Mouse (Mus musculus) hindbrain, embryonic 13.5 days (tissue): ENCODE results near the gene Rnf41. TPM values are rescaled to one million over a fixed set of nuclear protein-coding genes. Genes with fewer than 3 reads are reported as not detected.
A peak's percentile ranks its signal among the peaks of the same experiment; 100 is the strongest.

Experiments
- ATAC-seq: fragments of 200-750 bp; cut with Nextera tagmentation; 2 replicates; pipeline ENCODE4 v1.8.0; 2017; ENCODE audit warnings: moderate TSS enrichment; ENCODE audit not compliant: low FRiP score
- H3K27ac ChIP-seq: fragments of 300-500 bp; sonication (generic); 2 replicates; pipeline ENCODE4 v1.5.1; 2015; ENCODE audit warnings: inconsistent platforms, mild to moderate bottlenecking, moderate library complexity
- H3K27me3 ChIP-seq: fragments of 300-500 bp; sonication (generic); 2 replicates; pipeline ENCODE4 v1.6.1; 2015; ENCODE audit warnings: mild to moderate bottlenecking, inconsistent platforms
- H3K36me3 ChIP-seq: fragments of 300-500 bp; sonication (generic); 2 replicates; pipeline ENCODE4 v1.6.1; 2015; ENCODE audit warnings: mild to moderate bottlenecking, inconsistent platforms
- H3K4me1 ChIP-seq: fragments of 300-500 bp; sonication (generic); replicated peaks from 2 replicates; pipeline ENCODE4 v1.6.1; 2015; ENCODE audit warnings: inconsistent platforms
- H3K4me2 ChIP-seq: fragments of 300-500 bp; sonication (generic); 2 replicates; pipeline ENCODE4 v1.6.1; 2015; ENCODE audit warnings: inconsistent platforms, mild to moderate bottlenecking, moderate library complexity
- H3K4me3 ChIP-seq: fragments of 300-500 bp; sonication (generic); 2 replicates; pipeline ENCODE4 v1.5.1; 2015; ENCODE audit warnings: mild to moderate bottlenecking, inconsistent platforms
- H3K9ac ChIP-seq: fragments of 300-500 bp; sonication (generic); 2 replicates; pipeline ENCODE4 v1.6.1; 2015; ENCODE audit warnings: mild to moderate bottlenecking, inconsistent platforms
- H3K9me3 ChIP-seq: fragments of 300-500 bp; sonication (generic); 2 replicates; pipeline ENCODE4 v1.6.1; 2016; ENCODE audit warnings: inconsistent platforms
- WGBS: fragments of 180-500 bp; shearing (Covaris S2); methylation state at CpG from one replicate; pipeline ENCODE4 v1.1.7; 2015; 5-methylcytosine and 5-hydroxymethylcytosine counted together
- polyA plus RNA-seq: library from polyadenylated mRNA; unstranded; fragments of >200 nt; fragmentation: Nextera tagmentation; extraction: Ambion mirVana; gene quantifications from 2 replicates; pipeline ENCODE4 v1.2.1, GENCODE M21; 2015

The Rnf41 gene
- polyA plus RNA-seq, 1 experiment from 2014 or later = 81.9 TPM

GRCm38 (mm10) chr10:128412055-128412381 lies 561 bp downstream of the Rnf41 start:
- peak overlapping the region; percentile 93 for H3K4me3 ChIP-seq
- WGBS = under 1% methylated on average over 14 of the region's 14 CpGs
- no peaks in the 10 kb centered on the region for H3K27me3 ChIP-seq
- peak overlapping the region; percentile 90 for H3K4me2 ChIP-seq
- ATAC-seq = no peak
- peak overlapping the region; percentile 97 for H3K27ac ChIP-seq
- H3K9me3 ChIP-seq = no peaks in the 10 kb centered on the region
- H3K4me1 ChIP-seq = peaks cover 55% of the 10 kb centered on the region
- H3K36me3 ChIP-seq = peaks cover 42% of the 10 kb centered on the region
- H3K9ac ChIP-seq = peak overlapping the region; percentile 96

- Histone ChIP-seq H3K27me3 (no peaks in the 10 kb centered on the region), H3K9ac (peak overlapping the region; percentile 96), H3K36me3 (peaks cover 42% of the 10 kb centered on the region), H3K27ac (peak overlapping the region; percentile 97), H3K4me3 (peak overlapping the region; percentile 93), H3K4me1 (peaks cover 55% of the 10 kb centered on the region), H3K4me2 (peak overlapping the region; percentile 90), H3K9me3 (no peaks in the 10 kb centered on the region)
- WGBS = 40% methylated on average over 1 of the region's 1 CpGs
- no peak for ATAC-seq
Observed at GRCm38 (mm10) chr10:128412558-128412957, 1.1 kb downstream of the Rnf41 start.

- Histone ChIP-seq H3K9me3 (no peaks in the 10 kb centered on the region), H3K27ac (no peak overlapping the region), H3K36me3 (peaks cover 42% of the 10 kb centered on the region), H3K4me3 (peak overlapping the region; percentile 93), H3K4me1 (peaks cover 51% of the 10 kb centered on the region), H3K4me2 (peak overlapping the region; percentile 90), H3K27me3 (no peaks in the 10 kb centered on the region), H3K9ac (peak overlapping the region; percentile 96)
- 61% methylated on average over 1 of the region's 1 CpGs for WGBS
- no peak for ATAC-seq
Observed at GRCm38 (mm10) chr10:128413076-128413475, 1.6 kb downstream of the Rnf41 start.

- no peaks in the 10 kb centered on the region for H3K27me3 ChIP-seq
- peaks cover 59% of the 10 kb centered on the region for H3K36me3 ChIP-seq
- 0 out of 2 replicates have a peak overlapping the region, but pooled peaks have one; percentile 35 for H3K9ac ChIP-seq
- H3K4me1 ChIP-seq = peaks cover 42% of the 10 kb centered on the region
- WGBS = 95% methylated on average over 5 of the region's 5 CpGs
- no peak overlapping the region for H3K27ac ChIP-seq
- H3K9me3 ChIP-seq = no peaks in the 10 kb centered on the region
- no peak overlapping the region for H3K4me3 ChIP-seq
- H3K4me2 ChIP-seq = no peak overlapping the region
- no peak for ATAC-seq
Observed at GRCm38 (mm10) chr10:128414848-128415247, 3.4 kb downstream of the Rnf41 start.

- Histone ChIP-seq H3K4me2 (no peak overlapping the region), H3K4me3 (no peak overlapping the region), H3K27me3 (no peaks in the 10 kb centered on the region), H3K9me3 (no peaks in the 10 kb centered on the region), H3K4me1 (no peaks in the 10 kb centered on the region), H3K27ac (no peak overlapping the region), H3K9ac (no peak overlapping the region), H3K36me3 (peaks cover 81% of the 10 kb centered on the region)
- no peak for ATAC-seq
- WGBS = 84% methylated on average over 5 of the region's 5 CpGs
Observed at GRCm38 (mm10) chr10:128422426-128422825, 11.0 kb downstream of the Rnf41 start.

- H3K27ac ChIP-seq = no peak overlapping the region
- whole genome bisulfite sequencing = 77% methylated on average over 7 of the region's 7 CpGs
- no peak overlapping the region for H3K9ac ChIP-seq
- no peaks in the 10 kb centered on the region for H3K4me1 ChIP-seq
- no peak overlapping the region for H3K4me3 ChIP-seq
- no peak overlapping the region for H3K4me2 ChIP-seq
- H3K27me3 ChIP-seq = no peaks in the 10 kb centered on the region
- no peak for ATAC-seq
- H3K36me3 ChIP-seq = peaks cover 79% of the 10 kb centered on the region
- no peaks in the 10 kb centered on the region for H3K9me3 ChIP-seq
Observed at GRCm38 (mm10) chr10:128424604-128425003, 13.1 kb downstream of the Rnf41 start.

- Histone ChIP-seq H3K36me3 (peaks cover 79% of the 10 kb centered on the region), H3K9ac (no peak overlapping the region)
- 91% methylated on average over 3 of the region's 3 CpGs for whole genome bisulfite sequencing
Observed at GRCm38 (mm10) chr10:128425260-128425659, 13.8 kb downstream of the Rnf41 start.

GRCm38 (mm10) chr10:128429052-128429451 lies 17.6 kb downstream of the Rnf41 start:
- H3K4me2 ChIP-seq = no peak overlapping the region
- H3K4me3 ChIP-seq = no peak overlapping the region
- no peaks in the 10 kb centered on the region for H3K27me3 ChIP-seq
- H3K9ac ChIP-seq = no peak overlapping the region
- peaks cover 63% of the 10 kb centered on the region for H3K36me3 ChIP-seq
- no peak for ATAC-seq
- H3K27ac ChIP-seq = no peak overlapping the region
- WGBS = 90% methylated on average over 5 of the region's 5 CpGs
- H3K9me3 ChIP-seq = no peaks in the 10 kb centered on the region
- H3K4me1 ChIP-seq = no peaks in the 10 kb centered on the region

More at GRCm38 (mm10) chr10:128425260-128425659, 13.8 kb downstream of the Rnf41 start:
- Histone ChIP-seq H3K27ac (no peak overlapping the region), H3K27me3 (no peaks in the 10 kb centered on the region), H3K4me3 (no peak overlapping the region), H3K9me3 (no peaks in the 10 kb centered on the region), H3K4me2 (no peak overlapping the region), H3K4me1 (no peaks in the 10 kb centered on the region)
- ATAC-seq = no peak

- H3K27me3 ChIP-seq = no peaks in the 10 kb centered on the region
- no peak overlapping the region for H3K9ac ChIP-seq
- H3K4me1 ChIP-seq = no peaks in the 10 kb centered on the region
- peaks cover 62% of the 10 kb centered on the region for H3K36me3 ChIP-seq
- H3K9me3 ChIP-seq = no peaks in the 10 kb centered on the region
- H3K27ac ChIP-seq = no peak overlapping the region
- H3K4me2 ChIP-seq = no peak overlapping the region
- H3K4me3 ChIP-seq = no peak overlapping the region
- ATAC-seq = no peak
- WGBS = 84% methylated on average over 4 of the region's 4 CpGs
Observed at GRCm38 (mm10) chr10:128429454-128429853, 18.0 kb downstream of the Rnf41 start.

- no peak for ATAC-seq
- H3K27ac ChIP-seq = no peak overlapping the region
- no peaks in the 10 kb centered on the region for H3K27me3 ChIP-seq
- H3K9ac ChIP-seq = no peak overlapping the region
- peaks cover 16% of the 10 kb centered on the region for H3K4me1 ChIP-seq
- 94% methylated on average over 2 of the region's 2 CpGs for whole genome bisulfite sequencing
- H3K9me3 ChIP-seq = no peaks in the 10 kb centered on the region
- peaks cover 73% of the 10 kb centered on the region for H3K36me3 ChIP-seq
- no peak overlapping the region for H3K4me2 ChIP-seq
- no peak overlapping the region for H3K4me3 ChIP-seq
Observed at GRCm38 (mm10) chr10:128433417-128433816, 22.0 kb downstream of the Rnf41 start.

- Histone ChIP-seq H3K9me3 (no peaks in the 10 kb centered on the region), H3K27ac (peak overlapping the region; percentile 69), H3K4me3 (no peak overlapping the region), H3K9ac (no peak overlapping the region), H3K36me3 (peaks cover 71% of the 10 kb centered on the region), H3K4me2 (no peak overlapping the region), H3K4me1 (peaks cover 16% of the 10 kb centered on the region), H3K27me3 (no peaks in the 10 kb centered on the region)
- no peak for ATAC-seq
- 92% methylated on average over 10 of the region's 10 CpGs for whole genome bisulfite sequencing
Observed at GRCm38 (mm10) chr10:128434681-128435080, 23.2 kb downstream of the Rnf41 start.

GRCm38 (mm10) chr10:128435186-128435823 lies 23.8 kb downstream of the Rnf41 start:
- Histone ChIP-seq H3K4me2 (no peak overlapping the region), H3K9me3 (no peaks in the 10 kb centered on the region), H3K4me3 (no peak overlapping the region), H3K36me3 (peaks cover 71% of the 10 kb centered on the region), H3K4me1 (peaks cover 16% of the 10 kb centered on the region), H3K9ac (no peak overlapping the region; the same call in 1 of the 2 replicates), H3K27me3 (no peaks in the 10 kb centered on the region), H3K27ac (peak overlapping the region; percentile 69)
- no peak for ATAC-seq
- 69% methylated on average over 17 of the region's 17 CpGs for WGBS

- Histone ChIP-seq H3K9ac (no peak overlapping the region; the same call in 1 of the 2 replicates), H3K36me3 (peaks cover 71% of the 10 kb centered on the region), H3K27ac (peak overlapping the region; percentile 69), H3K9me3 (no peaks in the 10 kb centered on the region), H3K4me1 (peaks cover 16% of the 10 kb centered on the region), H3K4me3 (no peak overlapping the region), H3K4me2 (no peak overlapping the region), H3K27me3 (no peaks in the 10 kb centered on the region)
- no peak for ATAC-seq
- WGBS = 87% methylated on average over 5 of the region's 5 CpGs
Observed at GRCm38 (mm10) chr10:128435873-128436272, 24.4 kb downstream of the Rnf41 start.
